Mouse (Mus musculus) heart, embryonic 10.5 days (tissue): ENCODE results near the gene Bves. TPM values are rescaled to one million over a fixed set of nuclear protein-coding genes. Genes with fewer than 3 reads are reported as not detected.

Experiments
- DNase-seq: peaks from one replicate; pipeline ENCODE4 v3.0.0-alpha.2; 2017; ENCODE audit warnings: low spot score
- H3K27ac ChIP-seq: fragments of 300-500 bp; sonication (generic); 2 replicates; pipeline ENCODE4 v1.5.1; 2016; ENCODE audit warnings: mild to moderate bottlenecking
- H3K27me3 ChIP-seq: fragments of 300-500 bp; sonication (generic); 2 replicates; pipeline ENCODE4 v1.6.1; 2016; ENCODE audit warnings: mild to moderate bottlenecking; ENCODE audit not compliant: poor library complexity, insufficient read depth, severe bottlenecking
- H3K36me3 ChIP-seq: fragments of 300-500 bp; sonication (generic); 2 replicates; pipeline ENCODE4 v1.6.1; 2016; ENCODE audit warnings: mild to moderate bottlenecking, moderate library complexity
- H3K4me1 ChIP-seq: fragments of 300-500 bp; sonication (generic); 2 replicates; pipeline ENCODE4 v1.6.1; 2016; ENCODE audit warnings: mild to moderate bottlenecking
- H3K4me3 ChIP-seq: fragments of 300-500 bp; sonication (generic); 2 replicates; pipeline ENCODE4 v1.5.1; 2016; ENCODE audit warnings: mild to moderate bottlenecking, moderate library complexity
- H3K9me3 ChIP-seq: fragments of 300-500 bp; sonication (generic); 2 replicates; pipeline ENCODE4 v1.6.1; 2016; ENCODE audit warnings: mild to moderate bottlenecking, moderate library complexity
- WGBS: fragments of 180-500 bp; shearing (Covaris S2); methylation state at CpG from one replicate; pipeline ENCODE4 v1.1.7; 2016; 5-methylcytosine and 5-hydroxymethylcytosine counted together
- polyA plus RNA-seq: library from polyadenylated mRNA; unstranded; fragments of >200 nt; fragmentation: Nextera tagmentation; extraction: Ambion mirVana; gene quantifications from 2 replicates; pipeline ENCODE4 v1.2.1, GENCODE M21; 2016

Bves gene
- polyA plus RNA-seq, 1 experiment from 2014 or later: 32.6 TPM

DNA sequence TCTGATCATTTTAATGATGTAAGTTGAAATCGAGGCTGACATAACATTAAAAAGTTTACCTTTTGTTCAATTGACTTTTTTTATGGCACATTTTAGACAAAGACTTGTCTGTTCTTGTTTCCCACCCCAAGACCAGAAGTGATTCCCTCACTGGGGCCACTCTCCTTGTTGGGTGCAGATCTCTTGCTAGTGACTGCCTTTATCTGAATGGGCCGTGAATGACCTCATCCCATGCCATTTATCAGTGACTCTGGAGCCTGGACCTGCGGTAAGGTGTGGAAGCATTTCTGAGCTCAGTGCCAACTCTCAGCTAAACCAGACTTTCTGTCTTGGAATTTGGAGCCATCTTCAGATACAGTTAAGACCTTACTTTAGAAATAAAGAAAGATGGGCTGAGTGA lies 34.1 kb downstream of the Bves start:
- DNase-seq: no peak
- Histone ChIP-seq H3K4me1 (no peaks in the 10 kb centered on the region), H3K27me3 (no peaks in the 10 kb centered on the region), H3K9me3 (no peaks in the 10 kb centered on the region), H3K27ac (no peak overlapping the region), H3K36me3 (peaks cover 55% of the 10 kb centered on the region), H3K4me3 (no peak overlapping the region)
- whole genome bisulfite sequencing: 47% methylated on average over 3 of the region's 3 CpGs

DNA sequence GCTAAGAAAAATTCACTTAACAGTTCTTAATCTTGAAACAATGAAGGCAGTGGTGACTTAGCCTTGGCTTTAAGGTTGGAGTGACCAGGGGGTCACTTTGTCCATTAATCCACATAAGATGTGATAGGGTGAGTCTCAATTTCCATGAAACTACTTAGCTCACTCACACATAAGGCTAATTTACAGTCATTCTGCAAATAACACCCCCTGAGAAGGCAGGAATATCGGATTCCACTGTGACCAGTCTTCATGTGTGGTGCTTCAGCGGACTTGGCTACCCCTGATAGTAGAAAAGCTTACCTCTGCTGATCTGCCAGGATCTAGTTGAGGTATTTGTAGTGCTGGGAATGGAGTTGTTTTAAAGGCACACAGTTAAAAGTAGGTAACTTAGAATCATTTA lies 35.0 kb downstream of the Bves start:
- no peaks in the 10 kb centered on the region for H3K9me3 ChIP-seq
- no peak overlapping the region for H3K4me3 ChIP-seq
- no peak overlapping the region for H3K27ac ChIP-seq
- no peak for DNase-seq
- H3K36me3 ChIP-seq: peaks cover 46% of the 10 kb centered on the region
- no peaks in the 10 kb centered on the region for H3K4me1 ChIP-seq
- WGBS: 87% methylated on average over 2 of the region's 2 CpGs
- H3K27me3 ChIP-seq: no peaks in the 10 kb centered on the region

GRCm38 (mm10) chr10:45372994-45373692 lies 37.6 kb downstream of the Bves start:
- Histone ChIP-seq H3K27ac (no peak overlapping the region), H3K9me3 (no peaks in the 10 kb centered on the region), H3K36me3 (peaks cover 20% of the 10 kb centered on the region), H3K27me3 (no peaks in the 10 kb centered on the region), H3K4me3 (no peak overlapping the region), H3K4me1 (peaks cover 4% of the 10 kb centered on the region; the same call in 1 of the 2 replicates)
- 61% methylated on average over 4 of the region's 4 CpGs for WGBS
- DNase-seq: no peak

GRCm38 (mm10) chr10:45378269-45378668 lies 42.7 kb downstream of the Bves start:
- Histone ChIP-seq H3K9me3 (no peaks in the 10 kb centered on the region), H3K4me3 (no peak overlapping the region), H3K27ac (no peak overlapping the region), H3K4me1 (peaks cover 4% of the 10 kb centered on the region; the same call in 1 of the 2 replicates), H3K27me3 (no peaks in the 10 kb centered on the region), H3K36me3 (peaks cover 6% of the 10 kb centered on the region; the same call in 1 of the 2 replicates)
- DNase-seq: no peak
- WGBS: 68% methylated on average over 3 of the region's 3 CpGs

DNA sequence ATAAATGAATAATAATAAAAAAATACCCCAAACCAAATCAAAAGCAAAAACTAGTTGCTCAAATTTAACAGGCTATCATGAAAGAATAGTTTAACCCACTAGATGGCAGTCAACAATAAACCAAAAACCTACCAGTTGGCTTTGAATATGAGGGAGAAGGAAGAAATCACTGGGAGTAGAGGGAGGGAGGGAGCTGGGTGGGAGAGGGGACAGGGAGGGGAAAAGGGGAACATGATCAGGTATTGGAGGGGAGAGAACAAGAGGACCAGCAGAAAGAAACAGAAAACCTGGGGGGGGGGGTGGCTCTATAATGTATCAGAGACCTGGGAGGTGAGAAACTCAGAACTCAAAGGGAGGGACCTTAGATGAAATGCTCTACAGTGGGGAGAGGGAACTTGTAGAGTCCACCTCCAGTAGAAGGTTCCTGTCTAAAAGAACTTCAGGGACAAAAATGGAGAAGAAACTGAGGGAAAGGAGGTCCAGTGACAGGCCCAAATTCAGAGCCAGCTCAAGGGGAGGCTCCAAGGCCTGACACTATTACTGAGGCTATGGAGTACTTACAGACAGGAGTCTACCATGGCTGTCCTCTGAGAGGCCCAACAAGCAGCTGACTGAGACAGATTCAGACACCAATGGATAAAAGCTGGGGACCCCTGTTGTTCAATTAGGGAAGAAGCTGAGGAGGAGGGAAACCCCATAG lies 46.5 kb downstream of the Bves start:
- Histone ChIP-seq H3K27me3 (no peaks in the 10 kb centered on the region), H3K4me3 (no peak overlapping the region), H3K36me3 (peaks cover 6% of the 10 kb centered on the region; the same call in 1 of the 2 replicates), H3K27ac (no peak overlapping the region), H3K4me1 (peaks cover under 1% of the 10 kb centered on the region; the same call in 1 of the 2 replicates), H3K9me3 (no peaks in the 10 kb centered on the region)
- DNase-seq: no peak

DNA sequence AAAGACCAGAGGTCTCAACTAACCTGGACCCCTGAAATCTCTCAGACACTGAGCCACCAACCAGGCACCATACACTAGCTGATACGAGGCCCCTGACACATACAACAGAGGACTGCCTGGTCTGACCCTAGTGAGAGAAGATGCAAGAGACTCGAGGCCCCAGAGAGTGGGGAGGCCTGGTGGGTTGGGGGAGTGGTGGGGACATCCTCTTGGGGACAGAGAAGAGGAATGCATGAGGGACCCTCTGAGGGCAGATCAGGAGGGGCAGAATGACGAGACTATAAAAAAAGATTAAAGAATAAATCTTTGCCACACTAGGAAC lies 47.0 kb downstream of the Bves start:
- no peak for DNase-seq
- no peaks in the 10 kb centered on the region for H3K27me3 ChIP-seq
- peaks cover 6% of the 10 kb centered on the region; the same call in 1 of the 2 replicates for H3K36me3 ChIP-seq
- no peaks in the 10 kb centered on the region; the same call in 1 of the 2 replicates for H3K4me1 ChIP-seq
- H3K27ac ChIP-seq: no peak overlapping the region
- no peak overlapping the region for H3K4me3 ChIP-seq
- no peaks in the 10 kb centered on the region for H3K9me3 ChIP-seq
- WGBS: 68% methylated on average over 3 of the region's 3 CpGs

DNA sequence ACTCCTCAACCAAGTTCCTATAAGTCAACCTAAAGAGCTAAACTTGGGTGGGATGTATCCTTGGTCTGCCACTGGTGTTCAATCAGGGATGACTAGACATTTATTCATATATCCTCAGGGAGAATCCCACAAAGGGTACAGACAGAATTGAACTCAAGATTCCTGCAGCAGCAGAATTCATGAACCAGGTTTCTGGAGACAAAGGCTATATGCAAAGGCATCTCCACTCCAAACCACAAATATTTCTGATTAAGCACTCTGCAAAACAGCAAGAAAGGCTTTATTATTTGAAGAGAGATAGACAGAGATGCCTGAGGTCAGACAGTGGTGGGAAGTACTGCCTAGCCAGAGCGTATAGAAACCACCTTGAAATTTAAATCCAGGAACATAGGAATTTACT lies 62.6 kb downstream of the Bves start:
- Histone ChIP-seq H3K36me3 (0 out of 2 replicates have a peak, but pooled peaks cover 3% of the 10 kb centered on the region), H3K27ac (no peak overlapping the region), H3K9me3 (no peaks in the 10 kb centered on the region), H3K4me1 (no peaks in the 10 kb centered on the region), H3K4me3 (no peak overlapping the region), H3K27me3 (no peaks in the 10 kb centered on the region)
- DNase-seq: no peak
- 89% methylated on average over 1 of the region's 1 CpGs for WGBS

GRCm38 (mm10) chr10:45399702-45400243 lies 64.2 kb downstream of the Bves start:
- H3K27me3 ChIP-seq: no peaks in the 10 kb centered on the region
- 78% methylated on average over 7 of the region's 7 CpGs for WGBS
- no peak overlapping the region for H3K4me3 ChIP-seq
- H3K27ac ChIP-seq: no peak overlapping the region
- 0 out of 2 replicates have a peak, but pooled peaks cover 3% of the 10 kb centered on the region for H3K36me3 ChIP-seq
- no peaks in the 10 kb centered on the region for H3K9me3 ChIP-seq
- DNase-seq: no peak
- no peaks in the 10 kb centered on the region for H3K4me1 ChIP-seq

GRCm38 (mm10) chr10:45410624-45411341 lies 75.2 kb downstream of the Bves start:
- H3K27me3 ChIP-seq: no peaks in the 10 kb centered on the region
- H3K27ac ChIP-seq: no peak overlapping the region
- WGBS: 67% methylated on average over 10 of the region's 10 CpGs
- H3K4me1 ChIP-seq: no peaks in the 10 kb centered on the region
- no peak for DNase-seq
- H3K4me3 ChIP-seq: no peak overlapping the region
- H3K9me3 ChIP-seq: no peaks in the 10 kb centered on the region
- no peaks in the 10 kb centered on the region for H3K36me3 ChIP-seq

- WGBS: 66% methylated on average over 2 of the region's 2 CpGs
- peaks cover 3% of the 10 kb centered on the region; the same call in 1 of the 2 replicates for H3K36me3 ChIP-seq
- no peak overlapping the region for H3K27ac ChIP-seq
- H3K9me3 ChIP-seq: no peaks in the 10 kb centered on the region
- DNase-seq: no peak
- H3K4me3 ChIP-seq: no peak overlapping the region
- no peaks in the 10 kb centered on the region for H3K4me1 ChIP-seq
- H3K27me3 ChIP-seq: no peaks in the 10 kb centered on the region
Measured at GRCm38 (mm10) chr10:45411741-45412140, 76.2 kb downstream of the Bves start.

DNA sequence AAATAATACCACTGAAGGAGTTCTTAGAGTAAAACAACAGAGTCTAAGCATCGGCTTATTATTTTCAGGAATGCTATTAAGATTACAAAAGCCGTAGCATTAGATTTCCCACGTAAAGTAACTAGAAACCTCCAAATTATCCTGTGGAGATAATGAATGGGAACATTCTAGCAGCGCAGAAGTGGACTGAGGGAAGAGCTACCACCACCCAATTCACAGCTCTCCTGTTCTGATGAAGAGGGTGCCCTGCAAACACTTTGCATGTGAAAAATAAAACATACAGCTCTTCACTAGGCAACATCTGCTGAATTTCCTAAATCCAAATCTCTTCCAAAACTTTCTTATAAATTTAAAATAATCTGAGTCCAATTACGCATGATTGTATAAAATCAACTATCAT lies 76.6 kb downstream of the Bves start:
- no peak overlapping the region for H3K27ac ChIP-seq
- peaks cover 3% of the 10 kb centered on the region; the same call in 1 of the 2 replicates for H3K36me3 ChIP-seq
- no peaks in the 10 kb centered on the region for H3K4me1 ChIP-seq
- WGBS: 73% methylated on average over 5 of the region's 5 CpGs
- H3K4me3 ChIP-seq: no peak overlapping the region
- no peaks in the 10 kb centered on the region for H3K27me3 ChIP-seq
- no peaks in the 10 kb centered on the region for H3K9me3 ChIP-seq
- no peak for DNase-seq
